Mouse (Mus musculus) midbrain, embryonic 10.5 days (tissue): ENCODE measurements around the gene Kctd17. TPM values are rescaled to one million over a fixed set of nuclear protein-coding genes. Genes with fewer than 3 reads are reported as not detected.

Source experiments
- DNase-seq: peaks from one replicate; pipeline ENCODE4 v3.0.0-alpha.2; 2017; ENCODE audit warnings: low spot score
- H3K27ac ChIP-seq: fragments of 300-500 bp; sonication (generic); replicated peaks from 2 replicates; pipeline ENCODE4 v1.5.1; 2016; ENCODE audit warnings: mild to moderate bottlenecking
- H3K27me3 ChIP-seq: fragments of 300-500 bp; sonication (generic); 2 replicates; pipeline ENCODE4 v1.6.1; 2016; ENCODE audit warnings: low read depth, mild to moderate bottlenecking; ENCODE audit not compliant: poor library complexity, severe bottlenecking
- H3K36me3 ChIP-seq: fragments of 300-500 bp; sonication (generic); 2 replicates; pipeline ENCODE4 v1.6.1; 2016; ENCODE audit warnings: mild to moderate bottlenecking, moderate library complexity
- H3K4me1 ChIP-seq: fragments of 300-500 bp; sonication (generic); 2 replicates; pipeline ENCODE4 v1.6.1; 2016
- H3K4me3 ChIP-seq: fragments of 300-500 bp; sonication (generic); 2 replicates; pipeline ENCODE4 v1.5.1; 2016; ENCODE audit warnings: mild to moderate bottlenecking, moderate library complexity
- H3K9me3 ChIP-seq: fragments of 300-500 bp; sonication (generic); replicated peaks from 2 replicates; pipeline ENCODE4 v1.6.1; 2016; ENCODE audit warnings: mild to moderate bottlenecking
- WGBS: fragments of 180-500 bp; shearing (Covaris S2); methylation state at CpG from one replicate; pipeline ENCODE4 v1.1.7; 2016; 5-methylcytosine and 5-hydroxymethylcytosine counted together
- polyA plus RNA-seq: library from polyadenylated mRNA; unstranded; fragments of >200 nt; fragmentation: Nextera tagmentation; extraction: Ambion mirVana; gene quantifications from 2 replicates; pipeline ENCODE4 v1.2.1, GENCODE M21; 2016

Kctd17 gene
- polyA plus RNA-seq, 1 experiment from 2014 or later: 64.0 TPM

DNA sequence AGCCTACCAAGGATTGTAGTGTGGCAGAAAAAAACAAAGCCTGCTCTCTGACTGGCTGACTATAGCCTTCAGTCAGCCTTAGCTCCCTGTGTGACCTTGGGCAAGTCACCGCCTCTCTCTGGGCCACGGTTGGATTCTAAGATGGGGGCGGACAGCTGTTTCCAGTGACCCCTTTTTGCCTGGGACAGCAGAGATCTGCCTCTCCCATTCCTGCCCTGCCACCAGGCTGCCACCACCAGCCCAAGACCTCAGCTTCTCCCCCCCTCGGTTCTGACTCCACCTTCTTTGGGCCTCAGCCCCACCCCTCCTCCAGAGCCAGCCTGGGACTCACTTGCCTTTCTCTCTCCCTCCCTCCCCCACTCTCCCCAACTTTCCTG is 9.6 kb downstream of the Kctd17 start:
- 33% methylated on average over 4 of the region's 4 CpGs for WGBS
- 0 out of 2 replicates have a peak overlapping the region, but pooled peaks have one; percentile 50 for H3K4me3 ChIP-seq
- H3K36me3 ChIP-seq: peaks cover 39% of the 10 kb centered on the region
- peaks cover 36% of the 10 kb centered on the region for H3K27me3 ChIP-seq
- H3K9me3 ChIP-seq: no peaks in the 10 kb centered on the region
- H3K4me1 ChIP-seq: peaks cover 76% of the 10 kb centered on the region
- no peak for DNase-seq
- peak overlapping the region; percentile 85 for H3K27ac ChIP-seq

GRCm38 (mm10) chr15:78438505-78438904 is 10.1 kb downstream of the Kctd17 start:
- DNase-seq: no peak
- Histone ChIP-seq H3K9me3 (no peaks in the 10 kb centered on the region), H3K4me1 (peaks cover 80% of the 10 kb centered on the region), H3K27ac (no peak overlapping the region; the same call in 1 of the 2 replicates), H3K27me3 (peaks cover 36% of the 10 kb centered on the region), H3K4me3 (no peak overlapping the region), H3K36me3 (peaks cover 34% of the 10 kb centered on the region)
- WGBS: 55% methylated on average over 8 of the region's 8 CpGs

DNA sequence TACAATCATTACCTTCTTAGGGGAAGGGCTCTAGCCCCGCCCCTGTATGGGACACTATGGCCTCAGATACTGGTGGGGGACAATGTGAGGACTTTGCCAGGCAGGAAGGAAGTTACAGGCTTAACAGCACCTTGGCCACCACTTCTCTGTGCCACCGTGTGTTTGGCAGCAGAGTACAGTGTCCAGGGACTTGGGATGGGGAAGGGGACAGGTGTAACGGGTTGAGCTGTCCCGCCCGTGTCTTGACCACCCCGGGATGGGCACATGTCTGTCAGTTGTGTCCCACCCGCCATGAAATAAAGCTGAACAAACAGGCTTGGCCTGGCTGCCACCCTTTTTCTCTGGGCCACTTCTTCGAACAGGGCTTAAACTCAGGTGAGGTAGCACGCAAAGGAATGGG is 10.6 kb downstream of the Kctd17 start:
- 69% methylated on average over 9 of the region's 9 CpGs for WGBS

GRCm38 (mm10) chr15:78442231-78442630 is 13.9 kb downstream of the Kctd17 start:
- 91% methylated on average over 19 of the region's 19 CpGs for WGBS

More for the DNA sequence above, 10.6 kb downstream of the Kctd17 start:
- Histone ChIP-seq H3K36me3 (peaks cover 29% of the 10 kb centered on the region), H3K4me3 (no peak overlapping the region), H3K4me1 (peaks cover 81% of the 10 kb centered on the region), H3K9me3 (no peaks in the 10 kb centered on the region), H3K27me3 (peaks cover 36% of the 10 kb centered on the region), H3K27ac (no peak overlapping the region)
- no peak for DNase-seq

GRCm38 (mm10) chr15:78443857-78444256 is 15.5 kb downstream of the Kctd17 start:
- 56% methylated on average over 6 of the region's 6 CpGs for WGBS
- H3K27ac ChIP-seq: peak overlapping the region; percentile 47
- H3K27me3 ChIP-seq: no peaks in the 10 kb centered on the region
- no peaks in the 10 kb centered on the region for H3K9me3 ChIP-seq
- peaks cover 57% of the 10 kb centered on the region for H3K4me1 ChIP-seq
- DNase-seq: no peak
- H3K4me3 ChIP-seq: no peak overlapping the region
- H3K36me3 ChIP-seq: no peaks in the 10 kb centered on the region

More at GRCm38 (mm10) chr15:78442231-78442630, 13.9 kb downstream of the Kctd17 start:
- DNase-seq: no peak
- Histone ChIP-seq H3K9me3 (no peaks in the 10 kb centered on the region), H3K4me1 (peaks cover 60% of the 10 kb centered on the region), H3K27ac (no peak overlapping the region), H3K4me3 (no peak overlapping the region), H3K27me3 (peaks cover 14% of the 10 kb centered on the region), H3K36me3 (0 out of 2 replicates have a peak, but pooled peaks cover 7% of the 10 kb centered on the region)

- H3K36me3 ChIP-seq: no peaks in the 10 kb centered on the region
- DNase-seq: no peak
- H3K4me3 ChIP-seq: no peak overlapping the region
- 31% methylated on average over 7 of the region's 7 CpGs for WGBS
- peak overlapping the region; percentile 84 for H3K27ac ChIP-seq
- H3K9me3 ChIP-seq: no peaks in the 10 kb centered on the region
- H3K27me3 ChIP-seq: no peaks in the 10 kb centered on the region
- H3K4me1 ChIP-seq: peaks cover 50% of the 10 kb centered on the region
These were observed 18.8 kb downstream of the Kctd17 start for GRCm38 (mm10) chr15:78447121-78447520.

DNA sequence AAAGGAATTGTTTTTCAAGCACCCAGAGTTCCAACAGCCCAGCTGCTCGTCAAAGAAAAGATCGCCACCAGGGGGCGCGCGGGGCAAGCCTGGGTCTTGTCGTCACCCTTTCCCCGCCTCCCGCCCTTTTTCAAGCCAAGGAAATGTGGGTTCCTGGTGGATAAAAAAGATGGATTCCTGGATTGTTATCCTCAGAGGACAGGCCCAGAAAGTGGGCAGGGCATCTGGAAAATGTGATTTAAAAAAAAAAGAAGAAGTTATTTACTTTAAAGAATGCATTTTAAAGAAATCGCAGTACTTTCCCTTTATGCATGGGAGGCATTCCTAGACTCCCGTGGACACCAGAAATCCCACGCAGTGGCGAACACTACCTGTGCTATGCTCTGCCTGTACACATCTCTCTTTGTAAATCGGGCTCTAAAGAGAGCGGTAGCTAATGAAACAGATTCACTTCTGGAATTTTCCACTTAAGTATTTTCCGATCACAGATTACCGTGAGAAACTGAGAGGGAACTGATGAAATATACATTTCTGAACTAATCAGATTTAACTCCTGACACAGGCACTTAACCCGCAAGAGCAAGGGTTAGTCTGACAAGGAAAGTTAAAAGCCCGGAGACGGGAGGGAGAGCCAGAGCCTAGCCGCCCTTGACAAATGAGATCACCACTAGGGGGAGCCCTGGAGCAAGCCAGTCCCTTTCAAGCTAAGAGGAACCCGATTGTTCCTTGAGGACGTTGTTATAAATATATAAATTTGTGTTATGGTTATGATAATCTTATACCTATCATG is 19.6 kb downstream of the Kctd17 start:
- peak; percentile 94 for DNase-seq
- WGBS: 2% methylated on average over 22 of the region's 22 CpGs
- no peaks in the 10 kb centered on the region for H3K36me3 ChIP-seq
- peaks cover 49% of the 10 kb centered on the region for H3K4me1 ChIP-seq
- no peaks in the 10 kb centered on the region for H3K27me3 ChIP-seq
- H3K4me3 ChIP-seq: peak overlapping the region; percentile 47
- no peaks in the 10 kb centered on the region for H3K9me3 ChIP-seq
- H3K27ac ChIP-seq: peak overlapping the region; percentile 84

- Histone ChIP-seq H3K36me3 (no peaks in the 10 kb centered on the region), H3K27me3 (no peaks in the 10 kb centered on the region), H3K27ac (peak overlapping the region; percentile 84; the same call in 1 of the 2 replicates), H3K4me3 (no peak overlapping the region), H3K9me3 (no peaks in the 10 kb centered on the region), H3K4me1 (peaks cover 38% of the 10 kb centered on the region)
- WGBS: 78% methylated on average over 6 of the region's 6 CpGs
- DNase-seq: no peak
These were observed 20.8 kb downstream of the Kctd17 start for GRCm38 (mm10) chr15:78449131-78449530.

DNA sequence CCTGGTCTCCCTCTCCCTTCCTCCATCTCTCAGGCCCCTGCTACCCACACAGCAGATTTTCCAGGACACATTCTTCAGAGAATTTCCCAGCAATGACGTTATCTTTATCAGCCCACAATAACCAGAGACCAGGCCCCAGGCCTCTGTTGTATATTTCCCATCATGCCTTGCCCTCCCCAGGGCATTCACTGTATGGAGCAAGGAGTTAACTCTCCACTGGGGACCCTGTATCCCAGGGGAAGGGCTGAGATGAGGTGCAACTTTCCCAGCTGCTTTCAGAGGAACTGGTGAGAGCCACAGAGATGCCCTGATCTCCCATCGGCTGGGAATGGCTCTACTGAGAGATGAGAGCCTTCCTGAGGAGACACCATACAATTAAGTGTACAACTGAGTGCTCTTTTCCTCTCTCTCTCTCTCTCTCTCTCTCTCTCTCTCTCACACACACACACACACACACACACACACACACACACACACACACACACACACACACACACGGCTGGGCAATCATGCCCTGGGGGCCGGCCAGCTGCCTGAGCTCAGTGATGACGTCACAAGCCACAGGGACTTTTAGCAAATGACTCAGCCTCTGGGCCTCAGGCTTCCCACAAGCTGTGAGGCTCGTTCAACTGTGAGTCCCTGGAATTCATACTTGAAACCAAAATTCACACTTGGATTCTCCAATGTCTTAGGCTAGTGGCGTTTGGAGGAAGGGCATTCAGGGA is 21.5 kb downstream of the Kctd17 start:
- no peak for DNase-seq
- Histone ChIP-seq H3K27ac (peak overlapping the region; percentile 7), H3K4me3 (no peak overlapping the region), H3K27me3 (no peaks in the 10 kb centered on the region), H3K4me1 (peaks cover 39% of the 10 kb centered on the region), H3K36me3 (no peaks in the 10 kb centered on the region), H3K9me3 (no peaks in the 10 kb centered on the region)
- 65% methylated on average over 7 of the region's 7 CpGs for WGBS

DNA sequence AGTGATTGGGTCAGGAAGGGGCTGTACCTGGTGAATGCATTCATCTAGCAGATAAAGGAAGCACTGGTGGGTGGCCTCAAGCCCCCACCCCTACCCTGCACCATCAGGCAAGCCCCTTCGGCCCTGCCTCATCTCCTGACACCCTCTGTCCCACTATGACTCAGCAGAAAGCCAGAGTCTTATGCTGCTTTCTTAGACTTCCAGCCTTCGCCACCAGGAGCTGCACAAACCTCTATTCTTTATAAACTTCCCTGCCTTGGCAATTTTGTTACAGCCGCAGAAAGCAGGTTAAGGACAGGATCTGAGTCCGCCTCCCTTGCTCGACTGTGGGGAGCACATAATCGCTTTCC is 22.0 kb downstream of the Kctd17 start:
- H3K9me3 ChIP-seq: no peaks in the 10 kb centered on the region
- DNase-seq: no peak
- H3K4me1 ChIP-seq: peaks cover 39% of the 10 kb centered on the region
- no peaks in the 10 kb centered on the region for H3K27me3 ChIP-seq
- WGBS: 89% methylated on average over 6 of the region's 6 CpGs
- peak overlapping the region; percentile 7 for H3K27ac ChIP-seq
- no peak overlapping the region for H3K4me3 ChIP-seq
- H3K36me3 ChIP-seq: no peaks in the 10 kb centered on the region

- Histone ChIP-seq H3K4me1 (peaks cover 39% of the 10 kb centered on the region), H3K36me3 (no peaks in the 10 kb centered on the region), H3K9me3 (no peaks in the 10 kb centered on the region), H3K27ac (peak overlapping the region; percentile 49; the same call in 1 of the 2 replicates), H3K4me3 (no peak overlapping the region), H3K27me3 (no peaks in the 10 kb centered on the region)
- DNase-seq: no peak
- 87% methylated on average over 2 of the region's 2 CpGs for WGBS
These were observed 22.8 kb downstream of the Kctd17 start for GRCm38 (mm10) chr15:78451201-78451600.

GRCm38 (mm10) chr15:78452929-78453328 is 24.6 kb downstream of the Kctd17 start:
- DNase-seq: no peak
- Histone ChIP-seq H3K27ac (no peak overlapping the region), H3K36me3 (no peaks in the 10 kb centered on the region), H3K9me3 (no peaks in the 10 kb centered on the region), H3K4me3 (no peak overlapping the region), H3K27me3 (no peaks in the 10 kb centered on the region), H3K4me1 (peaks cover 25% of the 10 kb centered on the region)
- WGBS: 89% methylated on average over 3 of the region's 3 CpGs

GRCm38 (mm10) chr15:78455168-78455567 is 26.8 kb downstream of the Kctd17 start:
- peaks cover 6% of the 10 kb centered on the region; the same call in 1 of the 2 replicates for H3K4me1 ChIP-seq
- H3K27me3 ChIP-seq: no peaks in the 10 kb centered on the region
- WGBS: 86% methylated on average over 4 of the region's 4 CpGs
- no peaks in the 10 kb centered on the region for H3K36me3 ChIP-seq
- H3K27ac ChIP-seq: no peak overlapping the region
- H3K4me3 ChIP-seq: no peak overlapping the region
- no peaks in the 10 kb centered on the region for H3K9me3 ChIP-seq
- no peak for DNase-seq
